Mouse (Mus musculus) spleen, postnatal 4 days (tissue): Measurements from ENCODE around the gene Slc6a1.

Experiments
- DNase-seq, 2 experiments: peaks; one replicate each; pipeline ENCODE4 v3.0.0; 2022; ENCODE audit warnings: low spot score in 2 of 2

The Slc6a1 gene

GRCm38 (mm10) chr6:114282469-114283277 lies at the start of gene Slc6a1:
Slc6a1 (plus strand) TSS chr6:114282635.
- peak; percentile 21 to 66 for DNase-seq

GRCm38 (mm10) chr6:114238892-114239644 lies 43.4 kb upstream of the Slc6a1 start:
- DNase-seq, result no peak

GRCm38 (mm10) chr6:114245665-114246064 lies 36.8 kb upstream of the Slc6a1 start:
- no peak for DNase-seq

- DNase-seq, result peak; percentile 27 to 79
These were observed 32.1 kb upstream of the Slc6a1 start for GRCm38 (mm10) chr6:114250311-114250710.

GRCm38 (mm10) chr6:114254927-114255326 lies 27.5 kb upstream of the Slc6a1 start:
- DNase-seq, result no peak

GRCm38 (mm10) chr6:114257762-114258361 lies 24.6 kb upstream of the Slc6a1 start:
- DNase-seq, result no peak

- DNase-seq, result no peak
These were observed 23.7 kb upstream of the Slc6a1 start for GRCm38 (mm10) chr6:114258661-114259193.

GRCm38 (mm10) chr6:114261609-114262008 lies 20.8 kb upstream of the Slc6a1 start:
- no peak for DNase-seq

GRCm38 (mm10) chr6:114264010-114264409 lies 18.4 kb upstream of the Slc6a1 start:
- no peak for DNase-seq

- no peak for DNase-seq
These were observed 18.0 kb upstream of the Slc6a1 start for GRCm38 (mm10) chr6:114264426-114264825.

- no peak for DNase-seq
These were observed 16.2 kb upstream of the Slc6a1 start for GRCm38 (mm10) chr6:114266273-114266672.

GRCm38 (mm10) chr6:114267979-114268378 lies 14.5 kb upstream of the Slc6a1 start:
- no peak for DNase-seq

GRCm38 (mm10) chr6:114269589-114269988 lies 12.8 kb upstream of the Slc6a1 start:
- no peak for DNase-seq

GRCm38 (mm10) chr6:114270799-114271198 lies 11.6 kb upstream of the Slc6a1 start:
- no peak for DNase-seq

- no peak for DNase-seq
These were observed 10.2 kb upstream of the Slc6a1 start for GRCm38 (mm10) chr6:114272279-114272678.

GRCm38 (mm10) chr6:114273997-114274728 lies 8.3 kb upstream of the Slc6a1 start:
- DNase-seq, result no peak

GRCm38 (mm10) chr6:114275800-114276199 lies 6.6 kb upstream of the Slc6a1 start:
- DNase-seq, result no peak

- DNase-seq, result no peak
These were observed 889 bp downstream of the Slc6a1 start for GRCm38 (mm10) chr6:114283278-114283770.

GRCm38 (mm10) chr6:114283927-114284703 lies 1.7 kb downstream of the Slc6a1 start:
- no peak for DNase-seq

GRCm38 (mm10) chr6:114285424-114285823 lies 3.0 kb downstream of the Slc6a1 start:
- DNase-seq, result no peak

GRCm38 (mm10) chr6:114289106-114289505 lies 6.7 kb downstream of the Slc6a1 start:
- no peak for DNase-seq
